Mouse (Mus musculus) ES-Bruce4 (cell line): ENCODE data around the gene Anxa9. TPM values are rescaled to one million over a fixed set of nuclear protein-coding genes. Genes with fewer than 3 reads are reported as not detected.
"Not testable (repeated sequence)": the region's sequence is repeated elsewhere in the genome, so short reads cannot be mapped to it uniquely, and the experiment has no call there.

Experiments used
- H3K27ac ChIP-seq: 2 replicates; pipeline ENCODE4 v1.5.1; 2012; ENCODE audit warnings: low read length, inconsistent platforms; ENCODE audit not compliant: insufficient read depth
- H3K27me3 ChIP-seq: 2 replicates; pipeline ENCODE4 v1.6.1; 2012; ENCODE audit warnings: mild to moderate bottlenecking, low read length, inconsistent platforms; ENCODE audit not compliant: control insufficient read depth, poor library complexity, insufficient read depth, severe bottlenecking
- H3K36me3 ChIP-seq: 2 replicates; pipeline ENCODE4 v1.6.1; 2012; ENCODE audit warnings: inconsistent platforms, mild to moderate bottlenecking, low read length, moderate library complexity; ENCODE audit not compliant: control insufficient read depth, poor library complexity, insufficient read depth, severe bottlenecking
- H3K4me1 ChIP-seq: one replicate; pipeline ENCODE4 v1.8.1; 2011; ENCODE audit warnings: low read length; ENCODE audit not compliant: control insufficient read depth, insufficient read depth
- H3K4me3 ChIP-seq: 2 replicates; pipeline ENCODE4 v1.5.1; 2011; ENCODE audit warnings: low read depth, mild to moderate bottlenecking, low read length
- H3K9ac ChIP-seq: 2 replicates; pipeline ENCODE4 v1.6.1; 2012; ENCODE audit warnings: low read depth, mild to moderate bottlenecking, inconsistent platforms; ENCODE audit not compliant: poor library complexity, severe bottlenecking
- H3K9me3 ChIP-seq: replicated peaks from 2 replicates; pipeline ENCODE4 v1.6.1; 2012; ENCODE audit warnings: mild to moderate bottlenecking, low read length, inconsistent platforms; ENCODE audit not compliant: control insufficient read depth, poor library complexity, insufficient read depth, severe bottlenecking
- CTCF ChIP-seq: IDR thresholded peaks from one replicate; pipeline ENCODE4 v1.8.1; 2011; ENCODE audit warnings: low read depth, low read length
- EP300 ChIP-seq: IDR thresholded peaks from 2 replicates; pipeline ENCODE4 v1.6.1; 2011; ENCODE audit warnings: low read depth, low read length; ENCODE audit not compliant: insufficient read depth
- POLR2A ChIP-seq: IDR thresholded peaks from one replicate; pipeline ENCODE4 v1.8.1; 2011; ENCODE audit warnings: low read length; ENCODE audit not compliant: insufficient read depth
- polyA plus RNA-seq: library from polyadenylated mRNA; stranded (reverse); fragments of >200 nt; gene quantifications from 2 replicates; pipeline ENCODE4 v1.2.4, GENCODE M21; 2011; ENCODE audit warnings: low read depth; ENCODE audit not compliant: missing spikeins, insufficient read depth, insufficient read length

Anxa9 gene
- polyA plus RNA-seq: 1.9 and 2.0 TPM in 2 replicates

- no peaks in the 10 kb centered on the region for H3K9me3 ChIP-seq
- H3K4me3 ChIP-seq: no peak within 1 kb of the TSS
- H3K36me3 ChIP-seq: no peaks in the 10 kb centered on the region
- H3K4me1 ChIP-seq: peaks cover 5% of the 10 kb centered on the region
- H3K9ac ChIP-seq: no peak within 1 kb of the TSS
- no peak for TF ChIP-seq POLR2A
- no peak for TF ChIP-seq EP300
- no peak for TF ChIP-seq CTCF
- no peaks in the 10 kb centered on the region for H3K27me3 ChIP-seq
- H3K27ac ChIP-seq: peak within 1 kb of the TSS; percentile 68
Observed at GRCm38 (mm10) chr3:95307100-95307499, at the start of gene Anxa9. Gene Anxa9, minus strand, starts transcription at chr3:95307176.

GRCm38 (mm10) chr3:95355911-95356544 lies 49.1 kb upstream of the Anxa9 start:
- not testable (repeated sequence) for H3K27ac ChIP-seq, H3K27me3 ChIP-seq, H3K4me1 ChIP-seq, H3K9me3 ChIP-seq
- peak overlapping the region; percentile 86 for H3K9ac ChIP-seq
- H3K36me3 ChIP-seq: peaks cover 23% of the 10 kb centered on the region
- H3K4me3 ChIP-seq: peak overlapping the region; percentile 71

GRCm38 (mm10) chr3:95349491-95349890 lies 42.5 kb upstream of the Anxa9 start:
- TF ChIP-seq CTCF: peak; percentile 4
- no peak for TF ChIP-seq POLR2A
- H3K9me3 ChIP-seq: no peaks in the 10 kb centered on the region
- H3K27me3 ChIP-seq: no peaks in the 10 kb centered on the region
- peaks cover 71% of the 10 kb centered on the region for H3K36me3 ChIP-seq
- peak overlapping the region; percentile 31; the same call in 1 of the 2 replicates for H3K27ac ChIP-seq
- H3K4me3 ChIP-seq: no peak overlapping the region
- no peaks in the 10 kb centered on the region for H3K4me1 ChIP-seq
- no peak overlapping the region for H3K9ac ChIP-seq

- not testable (repeated sequence) for H3K9me3 ChIP-seq, H3K4me1 ChIP-seq, H3K27ac ChIP-seq, H3K4me3 ChIP-seq, H3K27me3 ChIP-seq, H3K9ac ChIP-seq
- H3K36me3 ChIP-seq: peaks cover 69% of the 10 kb centered on the region
Observed at GRCm38 (mm10) chr3:95348343-95348742, 41.4 kb upstream of the Anxa9 start.

GRCm38 (mm10) chr3:95346454-95346853 lies 39.5 kb upstream of the Anxa9 start:
- Histone ChIP-seq H3K4me3 (no peak overlapping the region), H3K27ac (no peak overlapping the region), H3K27me3 (no peaks in the 10 kb centered on the region), H3K36me3 (peaks cover 74% of the 10 kb centered on the region), H3K4me1 (no peaks in the 10 kb centered on the region), H3K9me3 (0 out of 2 replicates have a peak, but pooled peaks cover 3% of the 10 kb centered on the region), H3K9ac (no peak overlapping the region)
- TF ChIP-seq POLR2A: no peak
- TF ChIP-seq EP300: no peak
- TF ChIP-seq CTCF: no peak

- peaks cover 85% of the 10 kb centered on the region for H3K36me3 ChIP-seq
- H3K27ac ChIP-seq, H3K9me3 ChIP-seq, H3K9ac ChIP-seq, H3K4me3 ChIP-seq, H3K27me3 ChIP-seq, H3K4me1 ChIP-seq: not testable (repeated sequence)
Observed at GRCm38 (mm10) chr3:95343356-95344000, 36.5 kb upstream of the Anxa9 start.
